Mouse (Mus musculus): ENCODE data around the gene Vmn1r173.
"Not testable (repeated sequence)": the region's sequence is repeated elsewhere in the genome, so short reads cannot be mapped to it uniquely, and the experiment has no call there.

DNA sequence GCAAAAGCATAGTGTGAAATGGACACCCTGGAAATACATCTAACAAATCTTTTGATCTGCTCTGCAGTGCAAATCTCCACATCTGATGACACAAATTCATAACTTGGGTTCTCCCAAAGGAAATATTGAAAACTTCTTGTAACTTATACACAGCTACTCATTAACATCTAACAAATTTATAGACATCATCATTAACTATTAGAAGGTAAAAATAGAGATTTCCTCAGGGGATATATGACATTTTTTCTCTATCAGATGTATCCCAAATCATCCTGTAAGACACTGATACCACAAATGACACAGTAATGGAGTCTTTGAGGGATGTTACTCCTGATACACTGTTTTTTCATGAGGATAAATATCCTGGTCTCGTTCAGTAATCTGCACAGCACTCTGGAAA, at the start of gene Vmn1r173:
- not testable (repeated sequence) for TF ChIP-seq CTCF (IDR thresholded peaks at IDR 0.05; ENCODE audit: low read depth); EP300 (optimal IDR thresholded peaks at IDR 0.05)
